Mouse (Mus musculus) frontal cortex, postnatal 14 days (tissue): ENCODE measurements at regions not wholly inside any gene's neighbourhood (a gene's known extent, or its start where the extent isn't known, plus 50 kb on each side); places are given as distances from the start of the nearest gene placed in this dataset.

ENCODE experiments used
- DNase-seq, 2 experiments: peaks; one replicate each; pipeline ENCODE4 v3.0.0; 2022; ENCODE audit warnings: low spot score in 2 of 2

DNA sequence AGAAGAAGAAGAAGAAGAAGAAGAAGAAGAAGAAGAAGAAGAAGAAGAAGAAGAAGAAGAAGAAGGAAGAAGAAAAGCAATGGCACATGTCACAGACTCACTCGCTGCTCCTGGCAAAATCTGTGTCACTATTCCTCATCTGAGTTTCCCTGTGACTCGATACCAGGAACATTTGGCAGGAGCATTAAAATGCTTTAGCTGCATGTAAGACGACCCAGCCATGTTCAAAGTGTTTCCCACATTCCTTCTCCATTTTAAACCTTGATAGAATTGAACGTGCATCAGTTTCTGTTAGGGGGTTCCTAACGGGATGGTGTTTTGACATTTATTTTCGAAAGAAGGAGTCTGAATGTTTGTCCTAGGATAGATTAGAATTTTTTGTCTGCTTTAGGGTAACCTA, 51.2 kb upstream of the Pja2 start:
- no peak for DNase-seq

DNA sequence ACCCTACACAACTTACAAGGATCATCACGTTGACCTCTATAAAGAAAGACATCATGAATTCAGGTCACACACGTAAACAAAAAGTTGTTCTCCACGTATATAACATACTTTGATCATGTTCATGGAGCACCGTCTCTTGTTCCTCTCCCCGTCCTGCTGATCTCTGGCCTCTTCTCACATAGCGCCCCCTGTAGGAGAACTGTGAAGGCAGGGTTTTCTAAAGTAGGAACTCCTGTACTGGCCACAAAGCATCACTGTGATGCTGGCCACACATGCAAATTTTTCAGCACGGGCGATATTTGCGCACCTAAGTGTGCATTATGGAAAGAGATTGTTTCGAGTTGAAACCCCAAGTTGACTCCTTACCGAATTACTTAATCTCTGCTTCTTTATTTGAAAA, 51.9 kb upstream of the Pja2 start:
- no peak for DNase-seq

DNA sequence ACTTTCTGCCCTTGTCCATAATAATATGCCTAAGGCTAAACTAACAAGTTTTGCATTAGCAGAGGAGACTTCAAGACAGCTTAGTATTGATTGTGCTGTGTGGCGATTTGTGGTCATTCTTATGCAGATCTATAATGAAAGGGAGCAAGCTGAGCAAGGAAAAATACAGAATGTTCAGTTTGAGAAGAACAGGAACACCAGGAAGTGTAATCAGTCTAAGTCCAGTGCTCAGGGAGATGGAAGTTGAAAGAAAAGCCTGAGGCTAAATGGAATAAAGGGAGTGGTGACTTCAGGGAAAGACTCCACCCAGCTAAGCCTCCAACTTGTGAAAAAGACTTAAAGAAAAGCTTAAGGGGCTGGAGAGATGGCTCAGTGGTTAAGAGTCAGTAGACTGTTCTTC, 58.6 kb upstream of the Pja2 start:
- no peak for DNase-seq

DNA sequence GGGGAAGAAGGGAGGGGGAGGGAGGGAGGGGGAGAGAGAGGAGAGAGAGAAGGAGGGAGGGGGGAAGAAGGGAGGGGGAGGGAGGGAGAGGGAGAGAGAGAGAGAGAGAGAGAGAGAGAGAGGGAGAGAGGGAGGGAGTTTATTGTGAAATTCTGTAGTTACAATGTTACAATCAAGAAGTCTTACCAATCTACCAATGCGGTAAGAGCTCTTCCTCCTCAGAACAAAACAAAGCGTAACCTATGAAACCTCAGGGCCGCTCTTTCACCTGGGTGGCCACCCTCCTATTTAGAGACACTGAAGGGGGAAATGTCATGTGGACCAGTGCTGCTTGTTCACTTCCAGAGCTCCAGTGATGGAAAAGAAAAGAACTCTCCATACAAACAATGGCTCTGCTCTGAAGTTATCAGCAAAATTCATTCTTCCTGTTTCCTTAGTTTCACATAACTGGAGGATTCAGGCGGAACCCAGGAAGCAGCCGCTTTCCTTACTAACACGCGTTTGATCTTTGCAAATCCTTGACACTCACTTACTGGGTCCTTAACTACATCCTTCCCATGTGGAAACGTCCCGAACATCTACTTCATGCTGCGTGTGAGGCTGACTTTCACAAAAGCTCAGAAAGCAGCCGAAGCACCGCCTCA, 65.7 kb upstream of the Pja2 start:
- DNase-seq = no peak

DNA sequence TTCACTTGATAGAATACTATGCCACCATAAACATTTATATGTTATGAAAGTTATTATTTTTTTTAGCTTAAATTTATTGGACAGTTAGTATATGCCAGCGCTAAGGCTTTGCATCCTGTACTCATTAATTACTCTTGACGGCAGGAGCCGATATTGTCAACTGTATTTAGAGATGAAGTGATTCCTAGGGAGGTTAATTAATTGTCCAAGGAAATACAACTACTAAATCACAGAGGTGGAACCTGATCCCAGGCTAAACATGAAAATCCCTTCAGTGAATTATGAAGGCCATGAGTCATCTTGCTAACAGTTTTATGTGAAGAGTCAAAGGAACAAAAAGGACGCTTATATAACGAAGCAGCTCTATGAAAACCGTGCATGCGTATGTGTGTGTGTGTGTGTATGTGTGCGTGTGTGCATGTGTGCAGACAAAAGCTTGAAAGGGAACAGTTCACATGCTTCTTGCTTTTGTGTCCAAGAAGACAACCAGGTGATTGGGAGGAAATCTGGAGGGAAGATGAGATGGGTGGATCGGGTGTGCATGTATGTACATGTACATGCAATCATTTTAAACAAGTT, 66.5 kb upstream of the Pja2 start:
- DNase-seq = no peak

DNA sequence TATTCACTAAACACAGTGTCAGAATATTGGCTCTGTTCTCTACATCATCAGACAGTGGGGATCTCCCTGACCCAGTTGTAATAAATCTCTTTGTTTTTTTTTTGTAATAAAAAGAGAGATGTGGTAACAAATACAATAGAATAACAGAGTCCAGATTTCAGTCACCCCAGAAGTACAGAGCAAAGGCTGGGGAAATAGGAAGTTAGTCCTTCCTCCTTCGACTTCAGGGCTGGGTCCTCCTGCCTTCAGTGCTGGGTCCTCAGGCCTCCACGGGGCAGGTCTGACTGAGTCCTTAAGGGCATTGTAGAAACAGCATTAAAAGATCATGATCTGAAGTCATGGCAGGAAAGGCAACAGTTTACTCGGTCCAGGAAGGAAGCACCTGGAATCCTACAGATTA, 67.0 kb upstream of the Pja2 start:
- DNase-seq = no peak

DNA sequence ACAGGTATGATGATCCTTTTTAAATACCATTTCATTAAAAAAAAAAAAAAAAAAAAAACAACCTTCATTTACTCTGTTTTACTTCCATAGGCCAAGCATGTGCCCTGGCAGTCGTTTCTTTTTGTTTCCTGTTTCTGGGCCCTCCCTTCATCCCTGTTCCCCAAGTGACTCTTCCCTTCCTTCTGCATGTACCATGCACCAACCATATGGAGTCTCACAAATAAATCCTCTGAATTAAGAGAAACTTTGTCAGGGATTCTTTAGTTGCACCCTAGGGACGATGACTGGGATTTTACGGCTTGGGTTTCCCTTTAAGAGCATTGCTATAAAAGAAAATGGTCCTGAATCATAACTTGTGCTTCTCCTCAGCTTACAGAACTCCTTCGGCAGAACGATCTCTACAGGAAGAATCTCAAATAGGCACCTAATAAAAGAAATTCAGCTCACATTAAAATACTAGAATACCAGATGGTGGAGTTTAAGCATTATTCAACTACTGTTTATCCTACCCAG, 75.1 kb upstream of the Pja2 start:
- DNase-seq = no peak

DNA sequence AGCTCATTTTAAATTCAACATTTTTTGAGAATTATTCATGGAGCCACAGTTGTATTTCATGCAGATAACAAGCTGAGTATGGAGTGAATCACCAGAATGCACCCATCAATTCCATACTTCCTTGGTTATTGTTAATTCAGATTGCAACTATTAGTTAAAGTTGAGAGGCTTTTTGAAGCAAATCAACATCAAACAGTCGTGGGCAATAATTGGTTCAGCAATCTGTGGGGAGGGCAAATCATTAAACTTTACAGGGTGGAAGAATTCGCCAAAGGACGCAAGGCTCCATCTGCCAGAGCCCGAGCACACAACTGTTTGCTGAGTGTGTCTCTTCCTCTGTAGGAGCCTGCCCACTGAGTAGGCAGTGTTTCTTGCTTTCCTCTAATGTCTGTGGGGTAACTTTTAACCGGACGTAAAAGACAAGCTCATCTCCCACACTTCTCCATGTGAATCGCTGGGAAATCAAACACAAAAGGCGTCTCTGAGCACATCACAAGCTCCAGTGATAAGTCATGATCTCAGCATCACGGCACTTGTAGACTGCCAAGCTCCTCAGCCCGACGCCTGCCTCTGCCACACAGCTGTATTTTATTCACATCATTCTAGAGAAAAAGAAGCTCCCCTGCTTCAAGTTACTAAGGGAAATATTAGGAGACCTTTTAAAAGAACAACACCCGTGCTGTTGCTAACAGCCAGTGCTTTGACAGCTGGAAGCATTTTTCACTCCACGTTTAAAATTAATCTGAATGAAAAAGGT, 75.7 kb upstream of the Pja2 start:
- DNase-seq = no peak

DNA sequence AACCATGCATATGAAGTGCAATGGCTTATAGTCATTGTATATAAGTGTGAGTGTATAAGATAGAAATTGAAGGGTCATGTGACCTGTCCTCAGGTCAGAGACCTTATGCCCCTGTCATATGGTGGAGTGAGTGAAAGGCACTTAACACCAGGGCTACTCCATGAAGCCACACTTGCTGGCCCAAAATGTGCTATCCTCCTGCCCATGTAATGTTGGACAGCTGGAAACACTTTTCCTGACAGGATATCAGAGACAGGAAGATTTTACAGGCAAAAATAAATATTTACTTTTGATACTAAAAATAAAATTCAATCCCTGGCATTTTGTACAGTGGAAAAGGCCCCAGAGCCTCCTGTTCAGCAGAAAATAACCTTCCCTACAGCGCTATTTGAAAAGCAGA, 94.1 kb upstream of the Pja2 start:
- no peak for DNase-seq

DNA sequence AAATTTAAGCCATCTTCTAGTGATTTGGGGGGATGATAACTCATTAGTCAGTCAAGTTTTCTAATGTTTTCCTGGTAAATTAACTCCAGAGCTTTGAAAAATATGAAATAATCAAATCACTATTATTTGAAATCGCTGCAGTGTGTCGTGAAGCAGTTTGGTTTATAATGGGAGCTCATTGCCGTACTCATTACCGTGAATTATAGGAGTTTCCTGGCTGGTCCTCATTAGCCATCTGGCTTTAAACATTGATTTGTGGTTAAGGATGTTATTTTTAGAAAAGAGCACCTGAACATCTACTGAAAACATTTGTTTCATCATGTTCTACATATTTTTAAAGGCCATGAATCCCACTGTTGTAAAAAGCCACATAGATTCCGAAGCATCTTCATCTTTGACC, 94.8 kb upstream of the Pja2 start:
- no peak for DNase-seq

DNA sequence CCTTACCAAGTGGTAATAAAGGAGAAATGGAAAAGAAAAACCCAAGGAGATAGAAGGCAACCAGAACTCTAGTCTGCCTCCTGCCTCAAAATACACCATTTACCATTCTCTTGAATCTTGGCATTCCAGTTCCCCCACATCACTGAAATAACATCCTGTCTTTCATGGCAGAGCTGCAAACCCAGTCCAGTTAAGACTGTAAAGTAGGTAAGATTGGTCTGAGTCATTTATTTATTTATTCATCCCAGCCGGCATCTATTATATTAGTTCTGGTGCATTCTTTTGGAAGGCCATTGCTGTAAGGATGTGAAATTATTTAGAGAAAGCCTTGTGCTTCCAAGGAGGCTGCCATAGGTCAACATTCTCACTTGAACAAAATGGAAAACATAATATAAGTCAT, 107.9 kb upstream of the Pja2 start:
- DNase-seq = no peak

DNA sequence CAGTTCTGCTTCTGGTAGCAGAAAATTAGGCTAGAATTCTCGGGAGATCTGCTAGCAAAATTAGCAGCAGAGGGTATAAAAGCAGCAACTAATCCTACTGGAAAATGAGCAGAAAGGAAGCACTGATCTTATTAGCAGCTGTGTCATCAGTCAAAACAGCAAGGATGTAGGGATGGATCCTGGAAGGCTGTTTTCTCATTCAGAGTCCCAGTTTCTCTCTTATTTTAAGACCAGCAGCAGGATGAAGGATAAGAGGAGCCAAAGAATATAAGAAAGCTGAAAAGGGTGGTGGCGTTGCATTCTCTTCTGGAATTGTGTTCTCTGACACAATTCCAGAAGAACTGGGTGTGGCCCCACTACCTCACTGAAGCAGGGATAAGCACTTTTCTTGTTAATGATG, 123.0 kb upstream of the Pja2 start:
- DNase-seq = no peak

DNA sequence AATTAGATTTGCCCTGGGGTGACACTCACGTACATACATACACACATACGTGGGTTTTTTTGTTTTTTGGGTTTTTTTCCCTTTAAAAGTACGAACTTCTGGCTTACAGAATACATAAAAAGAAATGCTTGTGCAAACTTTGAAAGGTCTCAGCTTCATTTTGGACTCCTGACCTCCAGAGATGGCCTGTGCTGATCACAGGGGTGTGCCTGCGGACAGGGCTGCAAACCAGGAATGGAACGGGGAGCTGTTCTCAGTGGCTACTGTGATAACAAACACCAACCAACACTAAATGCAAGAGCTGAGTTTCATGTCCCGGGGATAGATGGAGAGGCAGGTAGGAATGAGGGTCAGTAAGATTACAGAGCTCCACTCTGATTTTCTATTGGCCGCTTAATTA, 134.3 kb upstream of the Man2a1 start:
- no peak for DNase-seq

DNA sequence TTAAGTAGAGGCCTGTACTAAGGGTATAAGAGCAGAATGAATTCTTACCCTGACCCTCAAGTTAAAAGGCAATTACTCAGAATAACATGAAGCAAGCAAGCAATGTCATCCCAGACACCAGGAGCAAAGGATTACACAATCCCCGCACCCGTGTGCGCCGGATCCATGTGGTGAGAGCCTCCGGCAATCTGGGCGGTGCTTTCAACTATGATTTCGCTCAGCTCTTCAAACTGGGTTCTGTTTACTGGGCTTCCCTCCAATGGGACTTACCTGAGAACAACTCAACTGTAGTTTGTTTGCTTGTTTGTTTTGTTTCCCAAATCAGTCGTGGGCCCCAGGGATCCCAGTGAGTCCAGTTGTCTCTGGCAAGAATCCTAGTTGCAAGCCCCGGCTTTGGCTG, 133.8 kb upstream of the Man2a1 start:
- DNase-seq = no peak

DNA sequence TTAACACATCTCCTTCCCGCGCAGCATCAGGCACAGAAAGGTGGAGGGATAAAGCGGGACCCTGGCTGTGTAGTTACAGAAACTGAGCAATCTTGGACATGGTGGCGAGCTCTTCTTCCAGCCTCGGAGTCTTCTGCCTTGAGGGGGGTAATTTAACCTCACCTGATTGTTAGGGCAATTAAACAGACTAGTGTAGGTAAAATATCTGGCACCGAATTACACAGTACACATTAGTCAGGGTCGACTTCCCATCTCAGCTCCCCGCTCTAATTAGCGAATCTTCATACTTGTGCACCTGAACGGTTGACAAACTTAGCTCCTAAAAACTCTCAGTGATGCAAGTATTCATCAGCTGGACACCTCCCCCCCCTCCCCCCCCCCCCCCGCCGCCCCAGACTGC, 133.2 kb upstream of the Man2a1 start:
- no peak for DNase-seq

DNA sequence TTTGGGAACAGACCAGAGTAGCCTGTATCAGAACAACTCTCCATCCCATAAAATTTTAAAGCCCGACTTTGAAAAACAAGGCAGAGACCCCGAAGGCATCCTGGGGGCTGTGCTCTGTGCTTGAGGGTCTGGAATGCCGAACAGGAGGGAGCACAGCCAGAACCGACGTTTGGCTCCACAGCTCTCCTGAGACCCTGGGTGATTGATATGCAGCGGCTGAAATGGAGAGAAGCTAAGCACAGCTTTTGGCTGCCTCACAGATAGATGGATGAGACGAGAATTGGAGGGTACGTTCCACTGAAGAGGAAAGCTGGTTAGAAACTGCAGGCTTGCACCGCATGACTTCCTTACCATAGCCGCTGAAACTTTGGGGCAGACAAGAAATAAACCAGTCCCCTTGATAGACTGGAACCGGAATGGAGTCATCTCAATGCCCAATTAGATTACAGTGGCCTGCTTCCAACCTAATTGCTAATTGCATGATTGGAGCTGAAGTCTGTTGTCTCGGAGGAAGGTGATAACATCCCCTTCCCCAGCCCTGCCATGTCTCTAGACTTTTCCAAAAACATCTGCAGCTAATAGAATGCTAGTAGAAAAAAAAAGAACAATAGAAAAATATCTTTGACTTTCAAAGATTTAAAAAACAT, 130.7 kb upstream of the Man2a1 start:
- no peak for DNase-seq

DNA sequence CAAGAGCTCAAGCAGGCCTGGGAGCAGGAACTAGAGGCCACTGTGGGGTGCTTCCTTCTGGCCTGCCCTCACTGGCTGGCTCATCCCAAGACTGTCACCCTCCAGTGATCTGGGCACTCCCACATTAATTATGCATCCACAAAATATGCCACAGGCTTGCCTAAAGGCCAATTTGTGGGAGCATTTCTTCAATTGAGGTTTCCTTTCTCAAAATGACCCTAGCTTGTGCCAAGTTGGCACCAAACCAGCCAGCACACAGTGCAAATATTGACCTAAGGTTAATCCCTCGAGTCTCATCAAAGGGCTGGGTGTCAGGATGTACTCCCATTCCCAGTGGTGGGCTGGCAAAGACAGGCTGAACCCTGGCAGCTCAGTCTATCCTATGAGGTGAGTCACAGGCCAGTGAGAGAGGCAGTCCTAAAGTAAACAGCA, 119.9 kb upstream of the Man2a1 start:
- DNase-seq = no peak

DNA sequence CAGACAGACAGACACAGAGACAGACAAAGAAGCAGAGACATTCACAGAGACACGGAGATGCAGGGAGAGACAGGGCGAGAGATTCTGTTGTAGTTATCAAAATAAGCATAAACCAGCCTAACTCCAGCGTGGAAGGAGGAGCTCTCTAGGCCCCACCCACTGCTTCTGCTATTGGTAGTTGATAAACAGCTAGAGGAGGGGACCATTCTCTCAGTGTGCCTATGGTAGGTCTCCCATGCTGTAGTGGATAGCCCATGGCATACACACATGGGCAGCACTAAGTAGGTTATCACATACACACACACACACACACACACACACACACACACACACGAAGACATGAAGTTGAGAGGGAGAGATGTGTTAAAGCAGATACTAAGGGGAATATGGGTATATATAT, 115.7 kb upstream of the Man2a1 start:
- no peak for DNase-seq

DNA sequence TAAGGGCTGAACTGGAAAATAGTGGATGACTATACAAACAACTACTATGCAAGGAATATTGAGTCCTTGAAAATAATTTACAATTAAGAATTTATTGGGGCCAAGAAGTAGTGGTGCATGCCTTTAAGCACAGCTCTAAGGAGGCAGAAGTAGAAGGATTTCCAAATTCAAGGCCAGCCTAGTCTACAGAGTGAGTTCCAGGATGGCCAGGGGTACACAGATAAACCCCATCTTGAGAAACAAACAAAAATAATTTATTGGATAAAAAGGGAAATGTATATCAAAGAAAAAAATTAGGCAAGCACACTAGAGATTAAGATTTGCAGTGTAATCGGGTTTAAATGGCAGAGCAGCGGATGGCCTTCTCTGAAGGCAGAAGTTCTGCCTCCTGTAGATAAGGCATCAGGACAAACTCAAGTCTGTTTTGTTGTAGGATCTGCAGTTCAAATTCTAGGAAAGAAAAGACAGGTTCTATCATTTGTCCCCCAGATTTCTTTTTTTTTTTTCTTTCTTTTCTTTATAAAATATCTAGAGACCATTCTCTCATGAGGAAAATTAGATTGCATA, 110.7 kb upstream of the Man2a1 start:
- DNase-seq = no peak

DNA sequence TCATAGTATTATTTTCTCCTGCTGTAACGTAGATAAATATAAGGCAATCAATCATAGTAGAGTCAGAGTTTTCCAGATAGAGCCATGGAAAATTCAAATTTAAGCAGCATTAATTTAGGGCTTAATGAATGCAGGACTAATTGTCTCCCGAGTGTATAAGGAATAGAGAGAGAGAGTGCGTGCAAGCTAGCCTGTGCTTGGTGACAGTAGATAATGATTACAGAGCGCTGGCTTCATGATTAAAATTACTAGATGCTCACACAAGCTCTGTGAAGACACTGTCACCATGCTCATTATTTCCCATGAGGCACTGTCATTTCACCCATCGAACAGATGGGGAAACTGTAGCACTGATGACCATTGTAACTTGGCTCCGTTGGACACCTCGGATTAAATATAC, 109.9 kb upstream of the Man2a1 start:
- DNase-seq = no peak

DNA sequence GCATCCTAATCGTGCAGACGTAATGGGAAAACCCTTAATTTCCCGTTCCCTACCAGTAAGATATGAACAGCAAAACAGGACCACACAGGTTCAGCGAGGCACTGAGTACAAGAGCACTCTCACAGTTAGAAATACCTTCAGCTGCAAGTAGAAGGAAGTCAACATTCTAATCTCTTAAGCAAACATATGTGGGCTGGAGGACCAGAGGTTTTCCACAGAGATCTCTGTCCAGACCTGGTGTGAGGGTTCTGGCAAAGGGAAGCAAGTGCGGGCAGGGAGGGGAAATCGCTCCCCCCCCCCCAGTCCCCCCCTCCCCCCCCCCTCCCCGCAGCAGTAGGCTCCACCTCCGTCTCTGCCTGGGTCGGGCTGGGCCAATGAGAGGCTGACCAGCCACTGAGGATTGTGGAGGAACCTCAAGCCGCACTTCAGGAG, 108.6 kb upstream of the Man2a1 start:
- no peak for DNase-seq

DNA sequence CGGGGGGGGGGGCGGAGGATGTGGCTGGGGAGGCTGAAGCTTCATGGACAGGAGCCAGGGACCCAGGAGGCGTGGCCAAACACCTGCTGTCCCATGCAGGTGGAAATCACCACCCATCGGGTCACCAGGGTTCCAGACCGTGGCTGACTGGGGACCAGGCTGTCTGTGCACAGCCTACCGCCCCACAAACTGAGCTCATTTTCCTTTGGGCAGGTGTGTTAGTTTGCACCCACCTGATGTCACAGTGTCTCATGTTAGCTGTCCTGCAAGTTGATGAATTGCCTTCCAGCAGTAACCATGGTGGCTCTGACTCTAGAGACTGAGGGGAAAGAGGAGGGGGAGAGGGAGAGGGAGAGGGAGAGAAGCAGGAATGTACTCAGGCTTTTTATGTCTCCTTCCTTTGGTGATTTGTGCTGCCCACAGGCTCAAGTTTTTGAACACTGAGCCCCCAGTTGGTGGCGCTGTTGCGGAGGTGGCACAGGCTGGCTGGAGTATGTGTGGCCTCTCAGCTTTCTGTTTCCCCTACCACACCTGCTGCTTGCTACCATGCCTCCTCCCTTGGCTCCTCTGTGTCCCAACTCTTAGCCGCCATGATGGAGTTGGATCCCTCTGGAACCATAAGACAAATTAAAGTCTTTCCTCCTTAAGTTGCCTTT, 107.8 kb upstream of the Man2a1 start:
- no peak for DNase-seq
